Mouse (Mus musculus) megakaryocyte, embryonic 14.5 days (primary cell): ENCODE measurements around the gene Myl10.

ENCODE experiments used
- FLI1 ChIP-seq: IDR thresholded peaks from 2 replicates; pipeline ENCODE4 v1.6.1; 2012; ENCODE audit warnings: low read length, inconsistent platforms, mixed read lengths
- GATA1 ChIP-seq: IDR thresholded peaks from 3 replicates; pipeline ENCODE4 v1.6.1; 2012; ENCODE audit warnings: mixed read lengths, low read length, inconsistent platforms, borderline replicate concordance

- no peak for TF ChIP-seq GATA1
- no peak for TF ChIP-seq FLI1
Measured at GRCm38 (mm10) chr5:136676315-136677030, 16.5 kb upstream of the Myl10 start.
